Mouse (Mus musculus) embryonic facial prominence, embryonic 11.5 days (tissue): ENCODE results near the gene Slc4a1. TPM values are rescaled to one million over a fixed set of nuclear protein-coding genes. Genes with fewer than 3 reads are reported as not detected.

Experiments used
- ATAC-seq: fragments of 200-750 bp; cut with Nextera tagmentation; replicated peaks from 2 replicates; pipeline ENCODE4 v1.8.0; 2017; ENCODE audit warnings: low read depth; ENCODE audit not compliant: insufficient number of reproducible peaks, low FRiP score, low TSS enrichment
- DNase-seq: peaks from one replicate; pipeline ENCODE4 v3.0.0-alpha.2; 2015; ENCODE audit warnings: low spot score
- H3K27ac ChIP-seq: fragments of 300-500 bp; sonication (generic); replicated peaks from 2 replicates; pipeline ENCODE4 v1.5.1; 2014; ENCODE audit warnings: mild to moderate bottlenecking, low read depth, low read length, control low read depth
- H3K27me3 ChIP-seq: fragments of 300-500 bp; sonication (generic); 2 replicates; pipeline ENCODE4 v1.6.1; 2014; ENCODE audit warnings: mild to moderate bottlenecking, low read length, moderate library complexity, mixed read lengths; ENCODE audit not compliant: control insufficient read depth, insufficient read depth
- H3K36me3 ChIP-seq: fragments of 300-500 bp; sonication (generic); replicated peaks from 2 replicates; pipeline ENCODE4 v1.6.1; 2014; ENCODE audit warnings: low read depth, mild to moderate bottlenecking, low read length, moderate library complexity, mixed read lengths; ENCODE audit not compliant: control insufficient read depth, insufficient read depth
- H3K4me1 ChIP-seq: fragments of 300-500 bp; sonication (generic); 2 replicates; pipeline ENCODE4 v1.6.1; 2014; ENCODE audit warnings: low read length, mixed read lengths; ENCODE audit not compliant: control insufficient read depth, insufficient read depth
- H3K4me2 ChIP-seq: fragments of 300-500 bp; sonication (generic); 2 replicates; pipeline ENCODE4 v1.6.1; 2014; ENCODE audit warnings: low read depth, mild to moderate bottlenecking, control low read depth, low read length, moderate library complexity
- H3K4me3 ChIP-seq: fragments of 300-500 bp; sonication (generic); 2 replicates; pipeline ENCODE4 v1.5.1; 2014; ENCODE audit warnings: low read depth, low read length, control low read depth
- H3K9ac ChIP-seq: fragments of 300-500 bp; sonication (generic); replicated peaks from 2 replicates; pipeline ENCODE4 v1.6.1; 2014; ENCODE audit warnings: mild to moderate bottlenecking, control low read depth, low read length
- H3K9me3 ChIP-seq: fragments of 300-500 bp; sonication (generic); replicated peaks from 2 replicates; pipeline ENCODE4 v1.6.1; 2016; ENCODE audit warnings: mild to moderate bottlenecking, low read length, inconsistent platforms, mixed read lengths; ENCODE audit not compliant: control insufficient read depth
- WGBS: fragments of 180-500 bp; shearing (Covaris S2); extraction: QIAGEN DNeasy Blood & Tissue Kit; methylation state at CpG from one replicate; pipeline ENCODE4 v1.1.7; 2014; 5-methylcytosine and 5-hydroxymethylcytosine counted together
- microRNA-seq: library from miRNA; unstranded; fragments of <30 nt; microRNA quantifications from one replicate; pipeline ENCODE4, GENCODE M21; 2016; ENCODE audit warnings: borderline number of aligned reads
- polyA plus RNA-seq: library from polyadenylated mRNA; unstranded; fragments of >200 nt; fragmentation: Nextera tagmentation; extraction: Ambion mirVana; gene quantifications from 2 replicates; pipeline ENCODE4 v1.2.1, GENCODE M21; 2014

Gene Slc4a1
- polyA plus RNA-seq, 1 experiment from 2014 or later = 25.8 TPM

GRCm38 (mm10) chr11:102308104-102308503, 57.9 kb downstream of the Slc4a1 start:
- DNase-seq (no peak), ATAC-seq (no peak)
- Histone ChIP-seq H3K9me3 (no peaks in the 10 kb centered on the region), H3K27ac (no peak overlapping the region), H3K36me3 (peaks cover 8% of the 10 kb centered on the region; the same call in 1 of the 2 replicates), H3K4me2 (no peak overlapping the region), H3K27me3 (no peaks in the 10 kb centered on the region), H3K4me1 (peaks cover 5% of the 10 kb centered on the region), H3K9ac (no peak overlapping the region), H3K4me3 (no peak overlapping the region)
- WGBS = 85% methylated on average over 9 of the region's 9 CpGs

- Histone ChIP-seq H3K27me3 (no peaks in the 10 kb centered on the region), H3K4me3 (no peak overlapping the region), H3K36me3 (peaks cover 8% of the 10 kb centered on the region; the same call in 1 of the 2 replicates), H3K27ac (no peak overlapping the region), H3K9me3 (no peaks in the 10 kb centered on the region), H3K4me2 (no peak overlapping the region), H3K4me1 (no peaks in the 10 kb centered on the region; the same call in none of the 2 replicates), H3K9ac (no peak overlapping the region)
- ATAC-seq (no peak), DNase-seq (no peak)
- 61% methylated on average over 3 of the region's 3 CpGs for WGBS
These were observed 60.6 kb downstream of the Slc4a1 start for GRCm38 (mm10) chr11:102305359-102305758.

GRCm38 (mm10) chr11:102304141-102304540, 61.9 kb downstream of the Slc4a1 start:
- H3K27me3 ChIP-seq = no peaks in the 10 kb centered on the region
- 49% methylated on average over 2 of the region's 2 CpGs for WGBS
- DNase-seq = no peak
- H3K4me3 ChIP-seq = no peak overlapping the region
- ATAC-seq = no peak
- no peaks in the 10 kb centered on the region; the same call in 1 of the 2 replicates for H3K4me1 ChIP-seq
- no peak overlapping the region for H3K4me2 ChIP-seq
- H3K9me3 ChIP-seq = no peaks in the 10 kb centered on the region
- no peak overlapping the region for H3K9ac ChIP-seq
- no peak overlapping the region for H3K27ac ChIP-seq
- peaks cover 8% of the 10 kb centered on the region; the same call in 1 of the 2 replicates for H3K36me3 ChIP-seq

DNA sequence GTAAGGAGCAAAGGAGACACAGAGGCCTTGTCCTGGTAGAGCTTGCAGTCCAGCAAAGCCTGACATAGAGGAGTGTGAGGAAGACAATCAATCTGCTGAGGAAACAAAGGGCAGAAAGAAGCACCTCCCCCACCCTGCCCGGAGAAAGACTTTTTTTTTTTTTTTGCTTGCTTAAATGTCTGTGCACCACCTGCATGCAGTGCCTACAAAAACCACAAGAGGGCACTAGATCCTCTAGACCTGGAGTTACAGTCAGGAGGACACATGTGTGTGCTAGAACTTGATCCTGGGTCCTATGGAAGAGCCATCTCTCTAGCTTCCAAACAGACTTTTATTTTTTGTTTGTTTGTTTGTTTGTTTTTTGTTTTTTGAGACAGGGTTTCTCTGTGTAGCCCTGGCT, 66.2 kb downstream of the Slc4a1 start:
- Histone ChIP-seq H3K27ac (no peak overlapping the region), H3K36me3 (no peaks in the 10 kb centered on the region), H3K4me3 (no peak overlapping the region), H3K4me2 (no peak overlapping the region), H3K4me1 (peaks cover 6% of the 10 kb centered on the region; the same call in 1 of the 2 replicates), H3K9ac (no peak overlapping the region), H3K27me3 (no peaks in the 10 kb centered on the region), H3K9me3 (no peaks in the 10 kb centered on the region)
- DNase-seq (peak; percentile 80), ATAC-seq (no peak)
- 22% methylated on average over 1 of the region's 1 CpGs for WGBS

Small RNA genes within 50 kb of the gene (microRNA-seq; reads per million reads assigned to microRNA genes)
- gene Mir6930 = not detected

Other genes starting within 250 kb of the Slc4a1 start
- gene Nags, start 220.7 kb downstream of the Slc4a1 start, polyA plus RNA-seq = not detected in 2 replicates
- 37.0 and 37.8 TPM in 2 replicates for gene Tmem101, start 209.8 kb downstream of the Slc4a1 start, polyA plus RNA-seq
- 71.3 and 76.5 TPM in 2 replicates for gene Lsm12, start 180.9 kb downstream of the Slc4a1 start, polyA plus RNA-seq
- gene G6pc3, start 176.6 kb downstream of the Slc4a1 start, polyA plus RNA-seq = 33.3 and 37.1 TPM in 2 replicates
- 21.9 and 24.0 TPM in 2 replicates for gene Hdac5, start 136.0 kb downstream of the Slc4a1 start, polyA plus RNA-seq
- 20.8 and 20.9 TPM in 2 replicates for gene BC030867, start 117.3 kb downstream of the Slc4a1 start, polyA plus RNA-seq
- 0.11 TPM in 1 of 2 replicates, not detected in the other for gene Asb16, start 97.5 kb downstream of the Slc4a1 start, polyA plus RNA-seq
- gene Tmub2, start 81.3 kb downstream of the Slc4a1 start, polyA plus RNA-seq = 40.9 and 50.1 TPM in 2 replicates
- 15.1 and 17.3 TPM in 2 replicates for gene Atxn7l3, start 69.6 kb downstream of the Slc4a1 start, polyA plus RNA-seq
- gene Ubtf, start 46.5 kb downstream of the Slc4a1 start, polyA plus RNA-seq = 81.0 and 84.5 TPM in 2 replicates
- gene Rundc3a, start 27.2 kb upstream of the Slc4a1 start, polyA plus RNA-seq = 11.8 and 12.1 TPM in 2 replicates
- gene Slc25a39, start 41.7 kb upstream of the Slc4a1 start, polyA plus RNA-seq = 168 and 185 TPM in 2 replicates
- 38.8 and 52.0 TPM in 2 replicates for gene Grn, start 64.1 kb upstream of the Slc4a1 start, polyA plus RNA-seq
- gene Fam171a2, start 81.5 kb upstream of the Slc4a1 start, polyA plus RNA-seq = 8.6 and 8.8 TPM in 2 replicates
- gene Itga2b, start 103.9 kb upstream of the Slc4a1 start, polyA plus RNA-seq = 4.4 and 4.5 TPM in 2 replicates
- gene Gpatch8, start 190.2 kb upstream of the Slc4a1 start, polyA plus RNA-seq = 43.2 and 43.4 TPM in 2 replicates
- gene Gm11627, start 213.3 kb upstream of the Slc4a1 start, polyA plus RNA-seq = 10.5 and 10.6 TPM in 2 replicates
- 53.3 and 57.0 TPM in 2 replicates for gene Fzd2, start 238.2 kb upstream of the Slc4a1 start, polyA plus RNA-seq